Mouse (Mus musculus): ENCODE measurements around the gene Col4a3bp.

- TF ChIP-seq CTCF (IDR thresholded peaks at IDR 0.05) (no peak), EP300 (IDR thresholded peaks at IDR 0.05) (no peak)
Measured at GRCm38 (mm10) chr13:96670019-96670405, 127.6 kb downstream of the Col4a3bp start.

Data from lung, postnatal 0 days (tissue).